Mouse (Mus musculus): ENCODE measurements around the gene Coq10b. TPM values are rescaled to one million over a fixed set of nuclear protein-coding genes. Genes with fewer than 3 reads are reported as not detected.

The Coq10b gene
- polyA plus RNA-seq, 1 experiment from 2014 or later, result 32.0 TPM

Other genes with a start within 250 kb of the Coq10b start
- 30.0 and 31.0 TPM in 2 replicates for gene Ankrd44, start 126.4 kb upstream of the Coq10b start, polyA plus RNA-seq (2014; fragmentation: Nextera tagmentation; extraction: Ambion mirVana)
- 299 and 304 TPM in 2 replicates for gene Sf3b1, start 25.3 kb upstream of the Coq10b start, polyA plus RNA-seq (2014; fragmentation: Nextera tagmentation; extraction: Ambion mirVana)
- 244 and 262 TPM in 2 replicates for gene Hspe1, start 35.4 kb downstream of the Coq10b start, polyA plus RNA-seq (2014; fragmentation: Nextera tagmentation; extraction: Ambion mirVana)
- gene Hspd1, start 35.5 kb downstream of the Coq10b start, polyA plus RNA-seq (2014; fragmentation: Nextera tagmentation; extraction: Ambion mirVana), result 222 and 254 TPM in 2 replicates
- gene Mob4, start 78.5 kb downstream of the Coq10b start, polyA plus RNA-seq (2014; fragmentation: Nextera tagmentation; extraction: Ambion mirVana), result 157 and 177 TPM in 2 replicates
- gene Rftn2, start 174.0 kb downstream of the Coq10b start, polyA plus RNA-seq (2014; fragmentation: Nextera tagmentation; extraction: Ambion mirVana), result 10.2 and 11.6 TPM in 2 replicates
- gene Mars2, start 184.4 kb downstream of the Coq10b start, polyA plus RNA-seq (2014; fragmentation: Nextera tagmentation; extraction: Ambion mirVana), result 3.4 and 3.9 TPM in 2 replicates